Mouse (Mus musculus) myocyte (in vitro differentiated cells): ENCODE measurements around the gene Lctl. TPM values are rescaled to one million over a fixed set of nuclear protein-coding genes. Genes with fewer than 3 reads are reported as not detected.

Source experiments
- H3K27me3 ChIP-seq: one replicate; pipeline ENCODE4 v1.6.1; 2011; ENCODE audit not compliant: control insufficient read depth, insufficient read depth, insufficient read length
- H3K36me3 ChIP-seq: one replicate; pipeline ENCODE4 v1.6.1; 2011; ENCODE audit not compliant: control insufficient read depth, insufficient read depth
- H3K4me2 ChIP-seq: one replicate; pipeline ENCODE4 v1.6.1; 2011; ENCODE audit warnings: low read depth, control low read depth
- H3K4me3 ChIP-seq: one replicate; pipeline ENCODE4 v1.5.1; 2011; ENCODE audit warnings: mild to moderate bottlenecking, control low read depth, moderate library complexity
- H3K79me2 ChIP-seq: one replicate; pipeline ENCODE4 v1.6.1; 2011; ENCODE audit not compliant: control insufficient read depth, insufficient read depth
- H3ac ChIP-seq: one replicate; pipeline ENCODE4 v1.6.1; 2011; ENCODE audit not compliant: control insufficient read depth, insufficient read length
- CEBPB ChIP-seq: IDR thresholded peaks from 2 replicates; pipeline ENCODE4 v1.6.1; 2011; ENCODE audit warnings: mild to moderate bottlenecking, moderate library complexity; ENCODE audit not compliant: poor library complexity, insufficient read depth, severe bottlenecking
- E2F4 ChIP-seq: IDR thresholded peaks from one replicate; pipeline ENCODE4 v1.6.1; 2011; ENCODE audit warnings: mild to moderate bottlenecking, control low read depth, moderate library complexity; ENCODE audit not compliant: insufficient read depth
- MAX ChIP-seq: IDR thresholded peaks from one replicate; pipeline ENCODE4 v1.6.1; 2011; ENCODE audit warnings: low read depth, mild to moderate bottlenecking, control low read depth
- MYOD1 ChIP-seq, 3 experiments: IDR thresholded peaks; one replicate each; pipeline ENCODE4 v1.6.1; 2011; ENCODE audit warnings: control low read depth in 2 of 3, low read depth in 2 of 3, mild to moderate bottlenecking in 2 of 3, moderate library complexity in 1 of 3; ENCODE audit not compliant: insufficient read length in 2 of 3, control insufficient read depth in 1 of 3
- MYOG ChIP-seq, 3 experiments: IDR thresholded peaks; one replicate each; pipeline ENCODE4 v1.6.1; 2011; ENCODE audit warnings: control low read depth in 2 of 3, low read depth in 2 of 3, mild to moderate bottlenecking in 2 of 3; ENCODE audit not compliant: insufficient read length in 2 of 3, control insufficient read depth in 1 of 3, insufficient read depth in 1 of 3
- POLR2A ChIP-seq: IDR thresholded peaks from one replicate; pipeline ENCODE4 v1.6.1; 2011; ENCODE audit warnings: low read depth, mild to moderate bottlenecking, control low read depth, moderate library complexity; ENCODE audit not compliant: insufficient read length
- POLR2AphosphoS2 ChIP-seq: IDR thresholded peaks from one replicate; pipeline ENCODE4 v1.6.1; 2011; ENCODE audit warnings: low read depth, control low read depth; ENCODE audit not compliant: insufficient read length
- REST ChIP-seq: IDR thresholded peaks from one replicate; pipeline ENCODE4 v1.6.1; 2011; ENCODE audit warnings: mild to moderate bottlenecking, control low read depth, moderate library complexity; ENCODE audit not compliant: insufficient read depth, insufficient read length
- SRF ChIP-seq: IDR thresholded peaks from one replicate; pipeline ENCODE4 v1.6.1; 2011; ENCODE audit warnings: low read depth; ENCODE audit not compliant: control insufficient read depth, insufficient read length
- TCF12 ChIP-seq: IDR thresholded peaks from one replicate; pipeline ENCODE4 v1.6.1; 2011; ENCODE audit warnings: mild to moderate bottlenecking, control low read depth; ENCODE audit not compliant: poor library complexity, insufficient read depth, severe bottlenecking
- TCF3 ChIP-seq: IDR thresholded peaks from one replicate; pipeline ENCODE4 v1.6.1; 2011; ENCODE audit warnings: low read depth, control low read depth; ENCODE audit not compliant: insufficient read length
- USF1 ChIP-seq: IDR thresholded peaks from one replicate; pipeline ENCODE4 v1.6.1; 2011; ENCODE audit warnings: low read depth, mild to moderate bottlenecking, control low read depth, moderate library complexity
- polyA plus RNA-seq: library from polyadenylated mRNA; unstranded; fragments of >200 nt; fragmentation: generic; extraction: Trizol; gene quantifications from one replicate; pipeline ENCODE4 v1.2.1, GENCODE M21; 2012; ENCODE audit warnings: missing spikeins

Lctl gene
- polyA plus RNA-seq, 1 experiment: 0.23 TPM

- H3K4me2 ChIP-seq: peak overlapping the region; percentile 63
- no peaks in the 10 kb centered on the region for H3K79me2 ChIP-seq
- no peaks in the 10 kb centered on the region for H3K27me3 ChIP-seq
- TF ChIP-seq POLR2AphosphoS2: no peak
- no peak for TF ChIP-seq E2F4
- no peak for TF ChIP-seq MAX
- TF ChIP-seq USF1: no peak
- TF ChIP-seq MYOD1 (IDR thresholded peaks at IDR 0.05; ENCODE audit: control insufficient read depth in 1 of 3, insufficient read length in 2 of 3, low read depth in 2 of 3): no peak
- no peak for TF ChIP-seq TCF12
- no peak for TF ChIP-seq TCF3
- no peak for TF ChIP-seq REST
- no peak for TF ChIP-seq MYOG (IDR thresholded peaks at IDR 0.05; ENCODE audit: control insufficient read depth in 1 of 3, insufficient read depth in 1 of 3, insufficient read length in 2 of 3, low read depth in 2 of 3)
- TF ChIP-seq SRF: no peak
- no peak for TF ChIP-seq CEBPB
- TF ChIP-seq POLR2A: no peak
- H3ac ChIP-seq: no peak overlapping the region
- H3K36me3 ChIP-seq: no peaks in the 10 kb centered on the region
- H3K4me3 ChIP-seq: peak overlapping the region; percentile 13
Observed at GRCm38 (mm10) chr9:64084661-64085399, 32.1 kb upstream of the Lctl start.

GRCm38 (mm10) chr9:64085976-64086375, 31.0 kb upstream of the Lctl start:
- Histone ChIP-seq H3K4me3 (no peak overlapping the region), H3K36me3 (no peaks in the 10 kb centered on the region), H3K79me2 (no peaks in the 10 kb centered on the region), H3K4me2 (no peak overlapping the region), H3K27me3 (no peaks in the 10 kb centered on the region), H3ac (no peak overlapping the region)
- TF ChIP-seq TCF3 (no peak), MAX (no peak), POLR2A (no peak), CEBPB (no peak), USF1 (no peak), MYOG (IDR thresholded peaks at IDR 0.05; ENCODE audit: control insufficient read depth in 1 of 3, insufficient read depth in 1 of 3, insufficient read length in 2 of 3, low read depth in 2 of 3) (no peak)

GRCm38 (mm10) chr9:64086543-64086942, 30.4 kb upstream of the Lctl start:
- H3K27me3 ChIP-seq: no peaks in the 10 kb centered on the region
- no peak for TF ChIP-seq POLR2A
- TF ChIP-seq TCF3: no peak
- TF ChIP-seq USF1: no peak
- no peak for TF ChIP-seq MYOG (IDR thresholded peaks at IDR 0.05; ENCODE audit: control insufficient read depth in 1 of 3, insufficient read depth in 1 of 3, insufficient read length in 2 of 3, low read depth in 2 of 3)
- TF ChIP-seq MAX: no peak
- TF ChIP-seq REST: no peak
- no peak for TF ChIP-seq E2F4
- no peak for TF ChIP-seq SRF
- TF ChIP-seq CEBPB: no peak
- TF ChIP-seq POLR2AphosphoS2: no peak
- no peak for TF ChIP-seq MYOD1 (IDR thresholded peaks at IDR 0.05; ENCODE audit: control insufficient read depth in 1 of 3, insufficient read length in 2 of 3, low read depth in 2 of 3)
- no peak for TF ChIP-seq TCF12
- H3ac ChIP-seq: no peak overlapping the region
- H3K4me3 ChIP-seq: no peak overlapping the region
- H3K4me2 ChIP-seq: no peak overlapping the region
- no peaks in the 10 kb centered on the region for H3K36me3 ChIP-seq
- no peaks in the 10 kb centered on the region for H3K79me2 ChIP-seq

- Histone ChIP-seq H3K36me3 (no peaks in the 10 kb centered on the region), H3ac (no peak overlapping the region), H3K4me2 (no peak overlapping the region), H3K27me3 (no peaks in the 10 kb centered on the region), H3K79me2 (no peaks in the 10 kb centered on the region), H3K4me3 (no peak overlapping the region)
- TF ChIP-seq CEBPB (no peak), TCF3 (no peak), USF1 (no peak), E2F4 (no peak), MYOD1 (IDR thresholded peaks at IDR 0.05; ENCODE audit: control insufficient read depth in 1 of 3, insufficient read length in 2 of 3, low read depth in 2 of 3) (no peak), POLR2AphosphoS2 (no peak), MYOG (IDR thresholded peaks at IDR 0.05; ENCODE audit: control insufficient read depth in 1 of 3, insufficient read depth in 1 of 3, insufficient read length in 2 of 3, low read depth in 2 of 3) (no peak), TCF12 (no peak), MAX (no peak), REST (no peak), POLR2A (no peak), SRF (no peak)
Observed at GRCm38 (mm10) chr9:64087461-64088235, 29.3 kb upstream of the Lctl start.
